Mouse (Mus musculus): ENCODE data around the gene Olfr199. TPM values are rescaled to one million over a fixed set of nuclear protein-coding genes. Genes with fewer than 3 reads are reported as not detected.

The Olfr199 gene
- not detected for polyA plus RNA-seq (2017; shearing (Covaris generic))

GRCm38 (mm10) chr16:59219667-59220066 lies at the start of gene Olfr199:
Gene Olfr199 (minus strand): TSS chr16:59219767.

GRCm38 (mm10) chr16:59203433-59203832 lies 16.1 kb downstream of the Olfr199 start, which contains the start of gene Olfr198:
Gene Olfr198 (minus strand): TSS chr16:59203533.

GRCm38 (mm10) chr16:59170354-59170753 lies 49.2 kb downstream of the Olfr199 start, which contains the start of gene Olfr196:
Gene Olfr196 (minus strand): TSS chr16:59170454.

Other genes starting within 250 kb of the Olfr199 start
- 0.20 TPM for gene Olfr183, start 224.4 kb downstream of the Olfr199 start, polyA plus RNA-seq (2017; shearing (Covaris generic))
- gene Olfr186, start 189.5 kb downstream of the Olfr199 start, polyA plus RNA-seq (2017; shearing (Covaris generic)), result 0.16 TPM
- gene Olfr187, start 180.0 kb downstream of the Olfr199 start, polyA plus RNA-seq (2017; shearing (Covaris generic)), result not detected
- gene Olfr190, start 141.8 kb downstream of the Olfr199 start, polyA plus RNA-seq (2017; shearing (Covaris generic)), result not detected
- not detected for gene Olfr191, start 129.9 kb downstream of the Olfr199 start, polyA plus RNA-seq (2017; shearing (Covaris generic))
- not detected for gene Olfr193, start 107.9 kb downstream of the Olfr199 start, polyA plus RNA-seq (2017; shearing (Covaris generic))
- not detected for gene Olfr194, start 98.7 kb downstream of the Olfr199 start, polyA plus RNA-seq (2017; shearing (Covaris generic))
- gene Olfr195, start 72.7 kb downstream of the Olfr199 start, polyA plus RNA-seq (2017; shearing (Covaris generic)), result not detected
- not detected for gene Olfr196, start 49.3 kb downstream of the Olfr199 start, polyA plus RNA-seq (2017; shearing (Covaris generic))
- not detected for gene Olfr198, start 16.2 kb downstream of the Olfr199 start, polyA plus RNA-seq (2017; shearing (Covaris generic))
- gene Olfr201, start 52.9 kb upstream of the Olfr199 start, polyA plus RNA-seq (2017; shearing (Covaris generic)), result not detected
- not detected for gene Olfr202, start 67.0 kb upstream of the Olfr199 start, polyA plus RNA-seq (2017; shearing (Covaris generic))
- gene Olfr203, start 79.1 kb upstream of the Olfr199 start, polyA plus RNA-seq (2017; shearing (Covaris generic)), result not detected
- not detected for gene Olfr204, start 98.5 kb upstream of the Olfr199 start, polyA plus RNA-seq (2017; shearing (Covaris generic))
- not detected for gene Olfr205, start 111.4 kb upstream of the Olfr199 start, polyA plus RNA-seq (2017; shearing (Covaris generic))
- not detected for gene Olfr206, start 129.5 kb upstream of the Olfr199 start, polyA plus RNA-seq (2017; shearing (Covaris generic))
- gene Olfr209, start 144.2 kb upstream of the Olfr199 start, polyA plus RNA-seq (2017; shearing (Covaris generic)), result not detected
- gene Gabrr3, start 187.6 kb upstream of the Olfr199 start, polyA plus RNA-seq (2017; shearing (Covaris generic)), result not detected

Data from effector memory CD4-positive, alpha-beta T cell, adult 5 months (primary cell).